In genomic region chr6:12012103-12012502, GRCm38 (mm10) we compare ENCODE assay signal across 20 mouse cellular contexts.
DNase-seq lines count a peak whose midpoint lies in the region; ATAC-seq and TF ChIP-seq lines count a peak whose summit lies in the region.
"Had no signal": no experiment of that assay in that cellular context is flagged by ENCODE, and none has a peak within 500 bp of the region (broad histone marks: within the 10 kb centered on the region; RNA-seq: fewer than 3 reads in every experiment).

No protein-coding gene starts in this region.

- no peaks in the 10 kb centered on the region for H3K4me1 ChIP-seq in lung, postnatal 0 days (ENCODE audit: insufficient read depth, low read depth, low read length)
- H3K4me1 ChIP-seq: embryonic facial prominence, embryonic 10.5 days; embryonic facial prominence, embryonic 12.5 days had no signal

- H3K9ac ChIP-seq in lung, postnatal 0 days (replicated peaks; ENCODE audit: low read depth): no peak overlapping the region
- H3K9ac ChIP-seq: embryonic facial prominence, embryonic 12.5 days; forebrain, embryonic 13.5 days; forebrain, embryonic 15.5 days; forebrain, postnatal 0 days had no signal

- H3K36me3 ChIP-seq in lung, postnatal 0 days (ENCODE audit: insufficient read depth, low read length): no peaks in the 10 kb centered on the region

- TF ChIP-seq EP300 in lung, postnatal 0 days (IDR thresholded peaks at IDR 0.05): no peak

- no peak for TF ChIP-seq CTCF in lung, postnatal 0 days (IDR thresholded peaks at IDR 0.05)

- WGBS in lung, postnatal 0 days: 88% methylated on average over 5 of the region's 5 CpGs

- H3K4me2 ChIP-seq in lung, postnatal 0 days (replicated peaks; ENCODE audit: low read depth, low read length): no peak overlapping the region
- H3K4me2 ChIP-seq: embryonic facial prominence, embryonic 12.5 days; forebrain, embryonic 13.5 days; forebrain, embryonic 15.5 days had no signal

- no peaks in the 10 kb centered on the region for H3K27me3 ChIP-seq in lung, postnatal 0 days (replicated peaks; ENCODE audit: insufficient read depth, low read length)
- H3K27me3 ChIP-seq: embryonic facial prominence, embryonic 12.5 days; forebrain, embryonic 13.5 days; forebrain, embryonic 15.5 days had no signal

- no peak overlapping the region for H3K4me3 ChIP-seq in lung, postnatal 0 days (ENCODE audit: low read depth, low read length)
- H3K4me3 ChIP-seq: embryonic facial prominence, embryonic 10.5 days; embryonic facial prominence, embryonic 12.5 days; forebrain, embryonic 13.5 days; forebrain, embryonic 15.5 days had no signal

- ATAC-seq in common myeloid progenitor, adult 5-6 weeks (replicated peaks; ENCODE audit: low read depth, poor library complexity, severe bottlenecking): peak; percentile 65
- ATAC-seq in inflammation-experienced regulatory T-cells, adult 6 months: peak; percentile 35
- peak; percentile 48; the same call in 1 of the 2 replicates for ATAC-seq in megakaryocyte progenitor cell, adult 5-6 weeks (replicated peaks; ENCODE audit: poor library complexity)
- no peak for ATAC-seq in lung, postnatal 0 days
- ATAC-seq: forebrain, embryonic 13.5 days; forebrain, embryonic 15.5 days; forebrain, postnatal 0 days had no signal

- DNase-seq in 416B (ENCODE audit: low read depth): peak; percentile 65
- DNase-seq in heart, postnatal 25 days (ENCODE audit: low spot score): no peak
- DNase-seq in lung, postnatal 0 days (ENCODE audit: low spot score): no peak
- no peak for DNase-seq in right cerebral cortex, adult 18-20 months
- DNase-seq: adrenal gland, adult 8-10 months; adrenal gland, postnatal 14 days; adrenal gland, postnatal 36 days; cerebellum, adult 11-12 months; cerebellum, adult 2 months; cerebellum, adult 9-10 months; cerebellum, postnatal 10 days; cerebellum, postnatal 25 days; forebrain, postnatal 0 days had no signal

- H3K9me3 ChIP-seq in lung, postnatal 0 days (ENCODE audit: low read length): no peaks in the 10 kb centered on the region
- H3K9me3 ChIP-seq: embryonic facial prominence, embryonic 10.5 days; embryonic facial prominence, embryonic 12.5 days; forebrain, embryonic 13.5 days; forebrain, embryonic 15.5 days had no signal

- intact Hi-C loops in heart, postnatal 25 days (cut with DNase I): no loop called here

- H3K27ac ChIP-seq in lung, postnatal 0 days (ENCODE audit: low read length): no peak overlapping the region
- H3K27ac ChIP-seq: embryonic facial prominence, embryonic 10.5 days; embryonic facial prominence, embryonic 12.5 days; forebrain, embryonic 13.5 days; forebrain, embryonic 15.5 days had no signal
